Mouse (Mus musculus) layer of hippocampus, postnatal 10 days (tissue): ENCODE results near the gene Akap4. TPM values are rescaled to one million over a fixed set of nuclear protein-coding genes. Genes with fewer than 3 reads are reported as not detected.

Experiments used
- DNase-seq, 2 experiments: peaks; one replicate each; pipeline ENCODE4 v3.0.0; 2021; ENCODE audit warnings: low spot score in 2 of 2
- long read RNA-seq: library from polyadenylated mRNA; stranded (forward); transcript quantifications from one replicate; pipeline ENCODE4 v2.0.0, GENCODE M21; 2023
- total RNA-seq, 2 experiments: library from RNA; stranded (reverse); gene quantifications; 2 replicates each; pipeline ENCODE4 v1.2.3; 2021

The Akap4 gene
- not detected for total RNA-seq
- long read RNA-seq, result 0 reads

GRCm38 (mm10) chrX:7067219-7067618 lies at the start of gene Akap4:
TSS of gene Akap4 (plus strand) at chrX:7067519.
- no peak for DNase-seq

DNA sequence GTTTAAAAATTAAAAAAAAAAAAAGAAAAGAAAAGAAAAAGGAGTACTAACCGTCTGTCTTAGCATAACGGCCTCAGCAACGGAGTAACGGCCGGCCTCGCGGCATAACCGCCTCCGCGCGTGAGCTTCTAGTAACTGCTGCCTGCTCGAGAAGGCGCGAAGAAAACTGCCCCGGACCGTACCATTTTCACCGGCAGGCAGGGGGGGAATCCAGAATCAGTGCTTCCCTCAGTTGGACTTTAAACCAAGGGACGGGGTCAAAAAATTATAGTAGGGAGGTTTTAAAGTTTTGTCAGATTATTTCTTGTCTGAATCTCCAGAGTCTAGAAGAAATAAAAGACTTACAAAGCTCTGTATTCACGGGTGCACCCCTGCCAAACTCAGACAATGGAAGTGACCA lies 25.8 kb upstream of the Akap4 start, which contains the start of gene Ccnb3:
Gene Ccnb3 (minus strand): TSS at position 101 of the 400 bp plus-strand sequence.
- no peak for DNase-seq

DNA sequence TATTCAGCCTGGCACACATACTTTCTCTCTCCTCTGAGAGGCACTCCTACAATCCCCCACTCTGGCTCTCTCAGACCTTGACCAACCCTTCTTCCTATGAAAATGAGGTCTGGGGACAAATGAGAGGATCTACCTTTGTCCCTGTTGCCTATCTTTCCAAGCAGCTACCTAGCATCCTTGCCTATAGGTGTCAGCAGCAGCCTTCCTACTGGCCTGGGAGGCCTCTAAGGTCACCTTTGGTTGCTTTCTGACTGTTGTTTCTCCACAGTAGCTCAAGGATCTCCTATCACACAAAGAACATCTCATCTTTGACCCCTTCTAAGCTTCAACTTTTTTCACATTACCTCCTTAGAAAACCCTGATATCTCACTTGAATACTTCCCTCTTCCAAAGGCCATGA lies 10.3 kb upstream of the Akap4 start:
- no peak for DNase-seq

DNA sequence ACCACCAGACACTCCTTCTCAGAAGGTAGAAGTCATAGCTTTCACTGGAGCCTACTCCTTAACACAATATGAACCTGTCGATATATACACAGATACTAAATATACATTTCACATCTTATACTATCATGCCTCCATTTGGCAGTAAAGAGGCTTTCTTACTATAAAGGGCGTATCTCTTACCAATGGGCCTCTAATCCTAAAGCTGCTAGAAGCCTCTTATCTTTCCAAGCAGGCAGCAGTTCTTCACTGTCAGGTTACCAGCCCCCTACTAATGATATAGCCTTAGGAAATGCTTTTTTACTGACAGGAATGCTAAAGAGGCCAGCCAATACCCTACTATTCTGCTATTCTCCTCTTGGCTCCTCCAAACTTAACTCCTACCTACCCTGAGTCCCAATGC lies 9.7 kb upstream of the Akap4 start:
- no peak for DNase-seq

DNA sequence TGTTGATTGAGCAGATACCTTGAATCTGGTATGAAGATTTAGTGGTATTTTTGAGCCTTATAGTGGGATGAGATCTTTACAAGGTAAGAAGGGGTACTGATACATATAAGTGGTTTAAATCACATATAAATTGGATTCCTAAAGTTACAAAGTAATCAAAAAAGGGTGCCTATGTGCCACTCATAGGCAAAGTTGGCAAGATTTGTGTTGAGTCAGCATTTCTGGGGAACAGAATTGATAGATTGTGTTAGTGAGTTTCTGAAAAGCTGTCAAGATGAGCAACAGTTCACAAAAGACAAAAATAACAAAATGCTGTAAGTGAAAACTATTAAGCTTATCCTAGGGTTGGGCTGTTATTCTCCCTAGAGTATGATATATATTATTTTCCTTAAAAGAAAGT lies 3.2 kb upstream of the Akap4 start:
- DNase-seq, result no peak

DNA sequence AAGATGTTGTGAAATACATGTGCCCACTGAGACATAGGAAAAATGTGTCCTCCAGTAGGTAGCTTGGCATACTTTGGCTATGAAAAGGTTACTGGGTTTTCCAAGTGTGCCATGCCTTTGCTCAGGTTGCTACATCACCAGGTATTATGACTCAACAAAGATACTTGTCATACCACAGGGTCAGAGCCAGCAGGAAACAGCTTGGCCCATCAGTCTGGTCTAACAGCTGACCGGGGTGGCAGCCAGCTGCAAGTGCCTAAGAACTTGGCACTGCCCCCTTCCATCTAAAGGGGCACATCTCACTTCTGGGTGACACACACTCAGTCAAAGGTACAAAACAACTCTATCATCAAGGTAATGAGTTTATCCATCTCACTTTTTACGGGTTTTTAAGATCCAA lies 683 bp downstream of the Akap4 start:
- no peak for DNase-seq

DNA sequence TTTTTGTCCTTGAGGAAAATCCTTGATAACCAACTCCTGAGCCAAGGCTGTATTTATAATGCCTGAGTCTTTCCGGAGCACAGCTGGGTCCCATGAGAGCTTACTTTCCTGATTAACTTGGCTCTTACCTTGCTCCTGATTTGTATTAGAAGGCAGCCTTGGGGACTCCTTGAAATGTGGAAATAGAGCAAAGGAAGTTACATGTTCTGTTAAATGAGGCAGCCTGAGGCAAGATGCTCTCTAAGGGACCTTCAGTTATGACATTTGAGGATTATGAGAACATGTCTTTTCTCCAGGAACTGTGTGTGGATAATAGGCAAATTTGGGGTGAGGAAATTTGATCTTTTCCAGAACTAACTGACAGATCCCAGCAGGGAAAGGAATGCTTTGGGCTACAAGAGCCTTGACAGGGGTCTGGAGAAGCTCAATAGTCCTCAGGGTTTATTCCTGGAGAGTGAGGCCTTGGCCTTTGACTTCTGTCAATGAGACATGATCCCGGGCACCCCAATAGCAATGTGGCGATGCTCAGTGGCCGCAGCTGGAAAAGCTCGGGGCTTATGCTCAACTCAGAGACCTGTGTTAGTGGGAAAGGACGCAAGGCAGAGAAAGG lies 12.6 kb downstream of the Akap4 start:
- DNase-seq, result no peak

DNA sequence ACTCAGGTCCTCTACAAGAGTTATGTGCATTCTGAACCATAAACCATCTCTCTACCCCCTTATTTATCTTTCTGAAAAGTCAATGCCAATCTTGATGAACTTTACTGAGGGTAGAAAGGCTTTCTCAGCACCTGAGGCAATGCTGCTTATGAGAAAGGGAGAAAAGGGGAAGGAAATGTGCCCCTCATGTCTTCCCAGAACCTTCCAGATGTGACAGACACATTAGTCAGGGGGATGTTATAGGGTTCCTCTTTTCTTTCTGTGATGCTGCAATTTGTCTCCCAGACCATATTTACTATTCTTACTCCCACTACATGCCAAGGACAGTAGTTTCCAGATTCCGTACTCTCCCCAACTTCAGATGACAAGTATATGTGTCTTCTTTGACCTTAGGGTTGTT lies 18.6 kb downstream of the Akap4 start:
- no peak for DNase-seq

DNA sequence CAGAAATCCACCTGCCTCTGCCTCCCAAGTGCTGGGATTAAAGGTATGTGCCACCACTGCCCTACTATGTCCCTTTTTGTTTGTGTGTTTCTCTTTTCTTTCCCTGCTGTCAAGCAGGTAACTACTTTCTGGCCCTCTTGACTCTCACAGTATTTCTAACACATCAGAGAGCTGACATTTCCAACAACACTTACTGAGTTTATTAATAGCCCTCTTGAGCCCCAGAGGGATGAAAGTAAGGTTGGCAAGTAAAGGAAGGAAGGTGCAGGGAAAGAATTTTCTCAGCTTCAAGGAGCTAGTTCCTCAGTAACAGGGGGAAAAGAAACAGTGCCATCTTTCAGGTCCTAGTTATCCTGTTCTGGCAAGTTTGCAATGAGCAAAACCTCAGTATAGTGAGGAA lies 23.0 kb downstream of the Akap4 start:
- DNase-seq, result no peak

DNA sequence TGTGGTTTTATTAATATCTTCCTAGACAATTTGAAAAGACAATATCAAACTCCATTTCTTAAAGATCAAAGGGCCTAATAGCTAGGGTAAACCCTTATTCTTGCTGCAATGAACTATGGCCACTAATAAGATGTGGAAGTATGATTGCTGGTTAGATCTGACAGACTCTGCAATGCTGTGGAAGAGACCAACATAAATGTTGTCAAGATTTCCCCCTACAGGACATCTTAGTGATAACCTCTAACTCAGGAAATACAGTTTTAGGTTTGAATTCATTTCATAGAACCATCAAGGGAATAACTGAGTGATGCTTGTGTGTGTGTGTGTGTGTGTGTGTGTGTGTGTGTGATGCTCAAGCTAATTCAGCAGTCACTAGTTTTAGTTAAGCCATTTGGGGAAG lies 35.0 kb downstream of the Akap4 start:
- no peak for DNase-seq

DNA sequence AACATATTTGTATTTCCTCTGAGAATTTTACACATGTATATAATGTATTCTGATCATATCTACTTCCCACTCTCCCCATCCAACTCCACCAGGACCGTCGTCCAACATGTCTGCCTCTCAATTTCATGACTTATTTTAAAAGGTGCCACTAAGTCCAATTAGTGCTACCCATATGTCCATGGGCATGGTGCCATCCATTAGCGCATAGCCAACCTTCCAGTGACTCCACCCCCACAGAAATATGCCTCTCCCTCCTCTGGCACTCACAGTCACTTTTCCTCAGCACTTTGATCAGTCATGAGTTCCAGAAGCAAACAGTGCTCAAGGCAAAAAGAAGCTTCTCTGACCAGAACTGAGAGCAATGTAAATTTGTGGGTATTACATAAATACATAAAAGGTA lies 47.6 kb downstream of the Akap4 start:
- DNase-seq, result peak in 1 of 2 experiments; percentile 6

- DNase-seq, result no peak
These were observed 54.4 kb downstream of the Akap4 start for GRCm38 (mm10) chrX:7121618-7122280.

Other genes starting within 250 kb of the Akap4 start
- under 1 TPM in 1 of 2 experiments, not detected in 1; 0.07 TPM for gene Ccnb3, start 25.9 kb upstream of the Akap4 start, total RNA-seq